Mouse (Mus musculus) embryonic facial prominence, embryonic 13.5 days (tissue): ENCODE data around the gene 1700037H04Rik. TPM values are rescaled to one million over a fixed set of nuclear protein-coding genes. Genes with fewer than 3 reads are reported as not detected.

Experiments
- ATAC-seq: fragments of 200-750 bp; cut with Nextera tagmentation; 2 replicates; pipeline ENCODE4 v1.8.0; 2017; ENCODE audit warnings: low read depth; ENCODE audit not compliant: insufficient number of reproducible peaks, insufficient read depth, low FRiP score, low TSS enrichment
- H3K27ac ChIP-seq: fragments of 300-500 bp; sonication (generic); 2 replicates; pipeline ENCODE4 v1.5.1; 2015; ENCODE audit warnings: moderate library complexity, mild to moderate bottlenecking, inconsistent platforms
- H3K27me3 ChIP-seq: fragments of 300-500 bp; sonication (generic); 2 replicates; pipeline ENCODE4 v1.6.1; 2015; ENCODE audit warnings: mild to moderate bottlenecking, inconsistent platforms
- H3K36me3 ChIP-seq: fragments of 300-500 bp; sonication (generic); 2 replicates; pipeline ENCODE4 v1.6.1; 2015; ENCODE audit warnings: mild to moderate bottlenecking, inconsistent platforms
- H3K4me1 ChIP-seq: fragments of 300-500 bp; sonication (generic); 2 replicates; pipeline ENCODE4 v1.6.1; 2015; ENCODE audit warnings: inconsistent platforms
- H3K4me2 ChIP-seq: fragments of 300-500 bp; sonication (generic); 2 replicates; pipeline ENCODE4 v1.6.1; 2015; ENCODE audit warnings: moderate library complexity, mild to moderate bottlenecking, inconsistent platforms
- H3K4me3 ChIP-seq: fragments of 300-500 bp; sonication (generic); 2 replicates; pipeline ENCODE4 v1.5.1; 2015; ENCODE audit warnings: mild to moderate bottlenecking, inconsistent platforms
- H3K9ac ChIP-seq: fragments of 300-500 bp; sonication (generic); 2 replicates; pipeline ENCODE4 v1.6.1; 2015; ENCODE audit warnings: mild to moderate bottlenecking, inconsistent platforms
- H3K9me3 ChIP-seq: fragments of 300-500 bp; sonication (generic); 2 replicates; pipeline ENCODE4 v1.6.1; 2016; ENCODE audit warnings: inconsistent platforms
- WGBS: fragments of 180-500 bp; shearing (Covaris S2); methylation state at CpG from one replicate; pipeline ENCODE4 v1.1.7; 2015; ENCODE audit warnings: mixed read lengths; 5-methylcytosine and 5-hydroxymethylcytosine counted together
- polyA plus RNA-seq: library from polyadenylated mRNA; unstranded; fragments of >200 nt; fragmentation: Nextera tagmentation; extraction: Ambion mirVana; gene quantifications from 2 replicates; pipeline ENCODE4 v1.2.1, GENCODE M21; 2015

1700037H04Rik gene
- polyA plus RNA-seq, 1 experiment from 2014 or later: 71.4 TPM

DNA sequence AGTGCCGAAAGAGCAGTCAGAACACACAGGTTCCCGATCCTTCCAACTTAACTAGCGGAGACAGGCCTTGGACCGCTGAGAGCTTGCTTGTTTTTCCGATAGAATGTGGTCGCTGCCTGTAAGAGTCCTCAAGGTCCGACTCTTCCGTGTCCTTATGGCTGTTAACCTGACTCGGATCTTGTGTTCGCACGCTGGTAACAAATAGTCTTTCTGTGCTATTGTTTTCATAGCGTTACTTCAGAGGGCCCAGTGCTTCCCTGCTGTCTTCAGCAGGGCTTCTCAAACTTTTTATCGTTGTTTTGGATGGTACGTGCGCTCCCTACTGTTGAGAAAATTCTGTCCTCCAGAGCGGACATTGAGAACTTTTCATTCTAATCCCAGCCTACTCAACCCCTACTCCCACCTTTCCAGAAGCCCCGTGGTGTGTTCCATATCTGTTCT lies 810 bp upstream of the 1700037H04Rik start:
- peaks cover 36% of the 10 kb centered on the region for H3K4me1 ChIP-seq
- WGBS: under 1% methylated on average over 17 of the region's 17 CpGs
- ATAC-seq: no peak
- no peaks in the 10 kb centered on the region for H3K36me3 ChIP-seq
- peak overlapping the region; percentile 88 for H3K4me2 ChIP-seq
- no peaks in the 10 kb centered on the region for H3K9me3 ChIP-seq
- peak overlapping the region; percentile 74 for H3K9ac ChIP-seq
- H3K27ac ChIP-seq: peak overlapping the region; percentile 93
- H3K4me3 ChIP-seq: peak overlapping the region; percentile 76
- no peaks in the 10 kb centered on the region for H3K27me3 ChIP-seq

DNA sequence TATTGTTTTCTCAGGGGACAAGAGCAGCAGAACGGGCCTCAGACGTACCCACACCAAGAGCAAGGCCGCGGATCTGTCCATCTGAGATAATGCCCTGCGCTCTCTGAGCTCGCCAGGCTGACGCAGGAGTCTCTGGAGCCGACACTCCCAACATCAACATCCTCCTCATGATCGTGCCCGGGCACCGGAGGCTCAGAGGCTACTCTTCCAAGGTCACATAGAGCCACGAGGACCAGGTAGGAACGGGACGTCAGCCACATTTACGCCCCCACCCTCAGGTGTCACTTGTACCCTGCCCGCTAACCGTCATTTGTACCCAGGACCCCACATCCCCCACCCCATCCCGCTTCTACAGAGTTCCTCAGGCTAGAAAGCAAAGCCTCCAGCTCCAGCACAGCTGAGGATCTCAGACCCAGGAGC lies 380 bp downstream of the 1700037H04Rik start:
- ATAC-seq: peak; percentile 38
- H3K9me3 ChIP-seq: no peaks in the 10 kb centered on the region
- H3K9ac ChIP-seq: peak overlapping the region; percentile 87
- 0 out of 2 replicates have a peak, but pooled peaks cover 10% of the 10 kb centered on the region for H3K36me3 ChIP-seq
- peak overlapping the region; percentile 88 for H3K4me2 ChIP-seq
- under 1% methylated on average over 18 of the region's 18 CpGs for WGBS
- H3K27me3 ChIP-seq: no peaks in the 10 kb centered on the region
- H3K4me3 ChIP-seq: peak overlapping the region; percentile 76
- H3K4me1 ChIP-seq: peaks cover 36% of the 10 kb centered on the region
- H3K27ac ChIP-seq: peak overlapping the region; percentile 93; the same call in 1 of the 2 replicates

DNA sequence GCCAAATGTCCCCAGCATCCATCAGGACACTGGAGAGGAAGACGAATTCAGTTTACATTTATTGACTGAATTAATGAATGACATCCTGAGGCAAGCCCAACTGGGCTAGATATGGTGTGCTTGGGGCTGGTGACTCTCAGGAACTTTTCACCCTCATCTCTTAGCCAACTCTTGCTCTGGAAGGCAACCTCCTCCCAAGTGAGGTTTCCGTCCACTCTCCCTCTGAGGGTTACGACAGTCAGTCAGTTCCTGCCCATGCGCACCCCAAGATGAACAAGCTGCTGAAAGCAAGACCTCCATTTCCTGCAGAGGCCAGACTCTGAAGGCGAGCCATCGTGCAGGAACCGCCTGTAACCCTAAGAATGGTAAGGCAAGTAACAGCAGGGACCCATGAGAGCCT lies 2.9 kb downstream of the 1700037H04Rik start:
- ATAC-seq: no peak
- 94% methylated on average over 7 of the region's 7 CpGs for WGBS

GRCm38 (mm10) chr2:131154036-131154435 lies 5.8 kb downstream of the 1700037H04Rik start:
- no peak overlapping the region for H3K4me3 ChIP-seq
- H3K9me3 ChIP-seq: no peaks in the 10 kb centered on the region
- peaks cover 19% of the 10 kb centered on the region for H3K4me1 ChIP-seq
- WGBS: 84% methylated on average over 4 of the region's 4 CpGs
- H3K9ac ChIP-seq: no peak overlapping the region
- H3K27ac ChIP-seq: no peak overlapping the region
- no peak overlapping the region for H3K4me2 ChIP-seq
- ATAC-seq: no peak
- peaks cover 41% of the 10 kb centered on the region for H3K36me3 ChIP-seq
- H3K27me3 ChIP-seq: no peaks in the 10 kb centered on the region

More for the DNA sequence above, 2.9 kb downstream of the 1700037H04Rik start:
- no peak overlapping the region for H3K27ac ChIP-seq
- H3K9ac ChIP-seq: no peak overlapping the region
- H3K4me3 ChIP-seq: no peak overlapping the region
- H3K4me1 ChIP-seq: peaks cover 28% of the 10 kb centered on the region
- H3K36me3 ChIP-seq: peaks cover 24% of the 10 kb centered on the region
- H3K27me3 ChIP-seq: no peaks in the 10 kb centered on the region
- H3K4me2 ChIP-seq: no peak overlapping the region
- H3K9me3 ChIP-seq: no peaks in the 10 kb centered on the region

DNA sequence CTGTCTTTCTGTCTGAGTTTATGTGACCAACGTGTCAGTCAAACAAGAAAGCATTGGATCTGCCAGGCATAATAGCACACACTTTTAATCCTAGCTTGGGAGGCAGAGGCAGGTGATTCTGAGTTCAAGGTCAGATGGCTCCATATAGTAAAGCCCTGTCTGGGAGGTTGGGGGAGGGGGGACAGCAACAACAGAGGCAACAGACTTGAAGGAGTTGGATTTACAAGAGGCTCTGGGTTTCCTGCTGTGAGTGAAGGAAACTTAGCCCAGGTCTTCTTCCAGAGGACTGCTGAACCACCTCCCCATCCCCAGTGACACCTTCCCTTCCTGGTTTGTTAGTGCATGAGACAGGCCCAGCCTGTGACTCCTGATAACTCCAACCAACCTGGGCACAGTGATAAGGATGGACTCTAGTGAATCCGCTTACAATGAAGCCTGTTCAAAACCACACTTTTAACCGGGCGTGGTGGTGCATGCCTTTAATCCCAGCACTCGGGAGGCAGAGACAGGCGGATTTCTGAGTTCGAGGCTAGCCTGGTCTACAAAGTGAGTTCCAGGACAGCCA lies 7.6 kb downstream of the 1700037H04Rik start:
- Histone ChIP-seq H3K9me3 (no peaks in the 10 kb centered on the region), H3K4me3 (no peak overlapping the region), H3K36me3 (peaks cover 59% of the 10 kb centered on the region), H3K9ac (no peak overlapping the region), H3K4me1 (peaks cover under 1% of the 10 kb centered on the region; the same call in 1 of the 2 replicates), H3K27ac (no peak overlapping the region), H3K4me2 (no peak overlapping the region), H3K27me3 (no peaks in the 10 kb centered on the region)
- 89% methylated on average over 7 of the region's 7 CpGs for whole genome bisulfite sequencing
- ATAC-seq: no peak

- peaks cover 78% of the 10 kb centered on the region for H3K36me3 ChIP-seq
- WGBS: 92% methylated on average over 3 of the region's 3 CpGs
- no peaks in the 10 kb centered on the region for H3K27me3 ChIP-seq
- no peak overlapping the region for H3K4me2 ChIP-seq
- H3K27ac ChIP-seq: no peak overlapping the region
- ATAC-seq: no peak
- H3K9ac ChIP-seq: no peak overlapping the region
- no peak overlapping the region for H3K4me3 ChIP-seq
- H3K4me1 ChIP-seq: no peaks in the 10 kb centered on the region
- H3K9me3 ChIP-seq: no peaks in the 10 kb centered on the region
These were observed 10.7 kb downstream of the 1700037H04Rik start for GRCm38 (mm10) chr2:131149254-131149578.

GRCm38 (mm10) chr2:131148353-131149253 lies 11.3 kb downstream of the 1700037H04Rik start:
- Histone ChIP-seq H3K4me1 (no peaks in the 10 kb centered on the region), H3K4me2 (no peak overlapping the region), H3K9ac (no peak overlapping the region), H3K27me3 (no peaks in the 10 kb centered on the region), H3K9me3 (no peaks in the 10 kb centered on the region), H3K4me3 (no peak overlapping the region), H3K36me3 (peaks cover 83% of the 10 kb centered on the region), H3K27ac (no peak overlapping the region)
- 88% methylated on average over 8 of the region's 8 CpGs for WGBS
- no peak for ATAC-seq

GRCm38 (mm10) chr2:131147043-131147365 lies 12.9 kb downstream of the 1700037H04Rik start:
- 89% methylated on average over 8 of the region's 8 CpGs for WGBS
- Histone ChIP-seq H3K4me1 (peaks cover 5% of the 10 kb centered on the region; the same call in 1 of the 2 replicates), H3K27ac (no peak overlapping the region), H3K9me3 (no peaks in the 10 kb centered on the region), H3K9ac (no peak overlapping the region), H3K36me3 (peaks cover 85% of the 10 kb centered on the region), H3K4me3 (no peak overlapping the region), H3K27me3 (no peaks in the 10 kb centered on the region), H3K4me2 (no peak overlapping the region)
- ATAC-seq: no peak

- WGBS: 85% methylated on average over 21 of the region's 21 CpGs
- H3K36me3 ChIP-seq: peaks cover 85% of the 10 kb centered on the region
- no peak overlapping the region for H3K4me3 ChIP-seq
- H3K9ac ChIP-seq: no peak overlapping the region
- ATAC-seq: no peak
- no peak overlapping the region for H3K4me2 ChIP-seq
- H3K9me3 ChIP-seq: no peaks in the 10 kb centered on the region
- H3K27ac ChIP-seq: no peak overlapping the region
- no peaks in the 10 kb centered on the region for H3K27me3 ChIP-seq
- H3K4me1 ChIP-seq: peaks cover 5% of the 10 kb centered on the region; the same call in 1 of the 2 replicates
These were observed 13.5 kb downstream of the 1700037H04Rik start for GRCm38 (mm10) chr2:131146193-131147042.

- no peak overlapping the region for H3K4me2 ChIP-seq
- H3K36me3 ChIP-seq: peaks cover 87% of the 10 kb centered on the region
- H3K27me3 ChIP-seq: no peaks in the 10 kb centered on the region
- H3K9me3 ChIP-seq: no peaks in the 10 kb centered on the region
- no peak overlapping the region for H3K27ac ChIP-seq
- WGBS: 86% methylated on average over 2 of the region's 2 CpGs
- peaks cover 5% of the 10 kb centered on the region; the same call in 1 of the 2 replicates for H3K4me1 ChIP-seq
- no peak for ATAC-seq
- no peak overlapping the region for H3K9ac ChIP-seq
- no peak overlapping the region for H3K4me3 ChIP-seq
These were observed 14.3 kb downstream of the 1700037H04Rik start for GRCm38 (mm10) chr2:131145536-131145935.

GRCm38 (mm10) chr2:131145121-131145520 lies 14.8 kb downstream of the 1700037H04Rik start:
- Histone ChIP-seq H3K4me3 (no peak overlapping the region), H3K9ac (no peak overlapping the region), H3K9me3 (no peaks in the 10 kb centered on the region), H3K4me1 (peaks cover 5% of the 10 kb centered on the region; the same call in 1 of the 2 replicates), H3K27ac (no peak overlapping the region), H3K4me2 (no peak overlapping the region), H3K27me3 (no peaks in the 10 kb centered on the region), H3K36me3 (peaks cover 90% of the 10 kb centered on the region)
- 68% methylated on average over 13 of the region's 13 CpGs for WGBS
- ATAC-seq: no peak
